Mouse (Mus musculus) fibroblast of lung, adult 2 months (primary cell): ENCODE measurements around the gene Myo3b.

ENCODE experiments used
- DNase-seq: peaks from one replicate; pipeline ENCODE4 v3.0.0-alpha.2; 2011; ENCODE audit warnings: low read depth

Gene Myo3b

DNA sequence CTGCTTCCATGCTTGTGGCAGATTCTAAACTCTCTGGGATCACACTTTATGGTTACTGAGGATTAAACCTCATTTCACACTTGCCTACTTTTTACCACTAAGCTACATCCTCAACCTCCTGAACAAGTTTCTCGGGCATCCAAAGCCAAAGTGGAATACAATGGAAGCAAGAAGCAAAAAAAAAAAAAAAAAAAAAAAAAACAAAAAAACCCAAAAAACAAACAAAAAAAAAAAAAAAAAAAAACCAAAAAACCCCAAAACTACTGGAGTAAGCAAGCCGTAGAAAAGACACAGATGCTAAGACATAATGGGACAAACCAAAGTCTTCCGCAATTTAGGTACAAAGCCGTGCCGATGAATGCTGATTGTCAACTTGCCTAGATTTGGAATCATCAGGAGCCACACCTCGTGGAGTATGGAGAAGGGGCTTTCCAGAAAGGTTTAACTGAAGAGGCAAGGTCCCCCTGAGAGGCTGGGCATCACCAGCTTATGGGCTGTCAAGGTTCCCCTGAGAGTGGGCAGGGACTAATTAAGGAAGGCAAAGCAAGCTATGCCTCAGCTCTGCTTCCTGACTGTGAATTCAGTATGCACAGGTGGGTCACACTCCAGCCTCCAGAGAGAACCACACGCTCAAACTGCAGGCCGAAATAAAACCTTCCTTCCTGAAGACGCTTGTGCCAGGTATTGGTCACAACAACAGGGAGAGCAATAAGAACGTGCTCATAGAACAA, 313.7 kb downstream of the Myo3b start:
- no peak for DNase-seq

GRCm38 (mm10) chr2:70354056-70354455, 315.1 kb downstream of the Myo3b start:
- no peak for DNase-seq

- no peak for DNase-seq
Measured at GRCm38 (mm10) chr2:70355026-70355425, 316.1 kb downstream of the Myo3b start.

DNA sequence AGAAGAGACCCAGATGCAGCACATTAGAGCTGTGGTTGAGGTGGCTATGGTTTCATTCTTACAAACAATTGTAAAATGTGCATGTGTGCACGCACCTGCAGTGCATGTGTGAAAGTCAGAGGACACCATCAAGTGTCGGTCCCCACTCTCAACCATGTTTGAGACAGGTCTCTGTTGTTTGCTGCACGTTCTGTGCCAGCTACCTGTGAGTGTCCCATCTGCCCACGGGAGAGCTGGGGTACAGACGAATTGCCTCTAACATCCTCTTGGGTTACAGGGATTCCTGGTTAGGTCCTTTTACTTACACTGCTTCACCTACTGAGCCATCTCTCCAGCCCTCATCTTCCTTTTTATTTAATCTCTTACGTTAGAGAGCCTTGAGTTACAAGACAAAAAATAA, 330.5 kb downstream of the Myo3b start:
- no peak for DNase-seq

DNA sequence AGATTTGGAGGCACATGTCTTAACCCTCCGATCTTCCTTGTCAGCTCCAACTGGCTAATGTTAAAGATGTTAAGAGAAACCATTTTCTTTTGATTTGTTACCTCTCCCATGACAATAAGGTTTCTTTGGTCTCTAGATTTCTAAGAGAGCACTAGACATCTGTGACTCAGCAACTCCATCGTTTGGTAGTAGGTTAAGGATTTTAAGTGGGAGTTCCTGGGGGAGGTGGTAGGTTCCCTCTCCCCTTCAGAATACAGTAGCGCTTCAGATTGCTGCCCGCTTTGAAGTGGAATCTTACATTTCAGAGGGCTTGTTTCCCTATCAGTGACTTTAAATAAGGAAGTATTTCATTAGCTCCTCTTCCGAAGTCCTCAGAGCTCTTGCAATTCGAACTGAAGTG, 340.4 kb downstream of the Myo3b start:
- DNase-seq, result no peak

GRCm38 (mm10) chr2:70379939-70380338, 341.0 kb downstream of the Myo3b start:
- no peak for DNase-seq

GRCm38 (mm10) chr2:70388645-70389044, 349.7 kb downstream of the Myo3b start:
- no peak for DNase-seq

- DNase-seq, result no peak
Measured at GRCm38 (mm10) chr2:70389162-70389561, 350.2 kb downstream of the Myo3b start.

- no peak for DNase-seq
Measured at GRCm38 (mm10) chr2:70397734-70398276, 358.9 kb downstream of the Myo3b start.

- DNase-seq, result peak; percentile 32
Measured at GRCm38 (mm10) chr2:70399441-70400115, 360.7 kb downstream of the Myo3b start.

- DNase-seq, result no peak
Measured at GRCm38 (mm10) chr2:70400321-70400720, 361.4 kb downstream of the Myo3b start.

- no peak for DNase-seq
Measured at GRCm38 (mm10) chr2:70404301-70404700, 365.4 kb downstream of the Myo3b start.

GRCm38 (mm10) chr2:70406846-70407245, 367.9 kb downstream of the Myo3b start:
- no peak for DNase-seq

DNA sequence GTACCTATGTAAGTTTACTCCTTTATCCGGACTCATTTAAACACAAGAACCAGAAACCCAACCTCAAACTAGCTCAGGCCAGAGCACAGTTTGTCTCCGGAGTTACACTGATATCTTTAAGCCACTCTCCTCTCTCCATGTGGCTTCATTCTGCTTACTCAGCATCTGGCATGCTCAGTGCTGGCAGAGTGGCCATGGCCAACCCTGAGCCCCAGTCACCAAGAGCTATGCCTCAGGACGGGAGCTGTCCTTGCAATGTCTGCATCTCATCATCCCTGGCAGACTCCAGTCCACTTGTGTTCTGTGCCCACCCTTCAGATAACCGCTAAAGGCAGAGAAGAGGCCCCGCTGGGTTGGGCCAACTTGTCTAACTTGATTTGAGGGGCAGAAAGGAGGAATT, 368.8 kb downstream of the Myo3b start:
- no peak for DNase-seq

GRCm38 (mm10) chr2:70410298-70410885, 371.5 kb downstream of the Myo3b start:
- no peak for DNase-seq

- DNase-seq, result no peak
Measured at GRCm38 (mm10) chr2:70412315-70412714, 373.4 kb downstream of the Myo3b start.

DNA sequence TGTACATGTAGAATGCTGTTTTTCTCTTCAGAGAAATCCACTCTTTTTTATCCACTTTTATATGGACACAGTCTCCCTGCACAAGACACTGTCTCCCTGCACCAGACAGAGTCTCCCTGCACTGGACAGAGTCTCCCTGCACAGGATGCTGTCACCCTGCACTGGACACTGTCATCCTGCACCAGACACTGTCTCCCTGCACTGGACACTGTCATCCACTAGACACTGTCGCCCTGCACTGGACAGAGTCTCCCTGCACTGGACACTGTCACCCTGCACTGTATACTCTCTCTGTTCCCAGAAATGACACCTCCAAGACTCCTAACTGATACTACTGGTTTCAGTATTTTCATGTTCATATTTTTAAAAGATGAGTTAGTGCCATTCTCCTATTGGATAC, 375.5 kb downstream of the Myo3b start:
- no peak for DNase-seq

- DNase-seq, result no peak
Measured at GRCm38 (mm10) chr2:70415521-70415920, 376.6 kb downstream of the Myo3b start.

DNA sequence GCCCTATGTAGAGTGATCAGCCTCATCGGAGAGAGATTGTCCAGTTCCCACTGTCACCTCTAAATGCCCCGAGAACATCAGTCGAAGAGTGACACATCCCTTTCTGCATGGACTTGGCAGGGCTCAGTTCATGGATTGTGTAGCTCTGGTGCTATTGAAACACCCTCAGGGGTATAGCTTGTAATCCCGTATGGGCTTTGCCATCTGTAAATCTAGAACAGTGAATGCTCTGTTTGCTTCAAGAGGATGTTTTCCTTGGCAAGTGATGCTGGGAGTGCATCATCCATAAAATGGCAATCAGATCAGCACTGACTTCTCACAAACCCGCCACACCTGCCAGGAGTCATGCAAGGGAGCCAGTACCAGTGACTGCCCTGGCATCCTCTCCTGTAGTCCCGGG, 380.4 kb downstream of the Myo3b start:
- DNase-seq, result no peak

- DNase-seq, result no peak
Measured at GRCm38 (mm10) chr2:70421144-70421874, 382.4 kb downstream of the Myo3b start.

- DNase-seq, result no peak
Measured at GRCm38 (mm10) chr2:70425611-70426010, 386.7 kb downstream of the Myo3b start.

- DNase-seq, result no peak
Measured at GRCm38 (mm10) chr2:70443035-70443434, 404.1 kb downstream of the Myo3b start.
